29 mouse cellular contexts compared by ENCODE assay signal in the genomic region with DNA sequence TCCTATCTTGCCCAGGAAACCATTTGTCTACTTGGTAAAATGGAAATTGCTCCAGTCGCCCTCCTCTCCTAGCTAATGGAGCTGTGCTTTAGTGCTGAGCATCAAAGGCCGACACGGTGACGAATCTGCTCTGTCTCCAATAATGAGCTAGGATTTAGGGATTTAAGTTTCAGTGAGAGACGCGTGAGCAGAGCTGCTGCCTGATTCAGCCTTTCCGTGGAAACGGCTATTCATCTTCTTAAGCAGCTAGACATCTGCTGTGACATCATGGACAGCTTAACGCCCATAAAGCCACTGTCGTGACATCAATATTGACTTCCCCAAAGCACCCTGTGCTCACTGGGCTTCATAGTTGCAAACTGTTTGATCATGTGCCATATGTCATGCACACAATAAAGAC. TPM values are rescaled to one million over a fixed set of nuclear protein-coding genes. Genes with fewer than 3 reads are reported as not detected.
DNase-seq lines count a peak whose midpoint lies in the region; ATAC-seq lines count a peak whose summit lies in the region.
"Had no signal": no experiment of that assay in that cellular context is flagged by ENCODE, and none has a peak within 500 bp of the region (broad histone marks: within the 10 kb centered on the region; RNA-seq: fewer than 3 reads in every experiment).

No protein-coding gene starts in this region.

- no peaks in the 10 kb centered on the region for H3K9me3 ChIP-seq in midbrain, embryonic 15.5 days
- H3K9me3 ChIP-seq in limb, embryonic 10.5 days (replicated peaks) = no peaks in the 10 kb centered on the region
- H3K9me3 ChIP-seq: embryonic facial prominence, embryonic 12.5 days; heart, embryonic 12.5 days; hindbrain, embryonic 13.5 days had no signal

- no peak overlapping the region for H3K4me2 ChIP-seq in midbrain, embryonic 15.5 days
- H3K4me2 ChIP-seq: embryonic facial prominence, embryonic 12.5 days; heart, embryonic 12.5 days; hindbrain, embryonic 13.5 days had no signal

- no peak overlapping the region for H3K9ac ChIP-seq in midbrain, embryonic 15.5 days
- H3K9ac ChIP-seq: embryonic facial prominence, embryonic 12.5 days; heart, embryonic 12.5 days; hindbrain, embryonic 13.5 days; liver, embryonic 14.5 days had no signal

- H3K27ac ChIP-seq in midbrain, embryonic 15.5 days = no peak overlapping the region
- H3K27ac ChIP-seq in limb, embryonic 10.5 days = no peak overlapping the region
- H3K27ac ChIP-seq: embryonic facial prominence, embryonic 12.5 days; gastrocnemius, adult 2 months; hindbrain, embryonic 13.5 days; kidney, postnatal 0 days; liver, embryonic 14.5 days; macrophage had no signal

- H3K36me3 ChIP-seq in midbrain, embryonic 15.5 days (replicated peaks) = no peaks in the 10 kb centered on the region
- no peaks in the 10 kb centered on the region for H3K36me3 ChIP-seq in limb, embryonic 10.5 days
- H3K36me3 ChIP-seq: embryonic facial prominence, embryonic 12.5 days; heart, embryonic 12.5 days; hindbrain, embryonic 13.5 days had no signal

- 5% methylated on average over 10 of the region's 10 CpGs for WGBS in midbrain, embryonic 15.5 days
- WGBS in limb, embryonic 10.5 days = 20% methylated on average over 10 of the region's 10 CpGs

- no peak overlapping the region for H3K4me3 ChIP-seq in midbrain, embryonic 15.5 days
- H3K4me3 ChIP-seq in limb, embryonic 10.5 days = no peak overlapping the region
- H3K4me3 ChIP-seq: embryonic facial prominence, embryonic 12.5 days; gastrocnemius, adult 2 months; heart, embryonic 12.5 days; hindbrain, embryonic 13.5 days had no signal

- H3K4me1 ChIP-seq in midbrain, embryonic 15.5 days = peaks cover 18% of the 10 kb centered on the region
- H3K4me1 ChIP-seq in limb, embryonic 10.5 days = peaks cover 56% of the 10 kb centered on the region

- peaks cover 6% of the 10 kb centered on the region; the same call in 1 of the 2 replicates for H3K27me3 ChIP-seq in midbrain, embryonic 15.5 days (replicated peaks)
- no peaks in the 10 kb centered on the region for H3K27me3 ChIP-seq in limb, embryonic 10.5 days (ENCODE audit: low read depth, poor library complexity, severe bottlenecking)
- H3K27me3 ChIP-seq: CH12.LX; embryonic facial prominence, embryonic 12.5 days; heart, embryonic 12.5 days had no signal

- peak; percentile 50 for ATAC-seq in frontal cortex, adult (ENCODE audit: low TSS enrichment)
- peak; percentile 37; the same call in 1 of the 2 replicates for ATAC-seq in midbrain, embryonic 15.5 days (replicated peaks)
- ATAC-seq: activated CD4-positive, CD25-positive, alpha-beta regulatory T cell, adult 4 months; intestine, embryonic 16.5 days had no signal

- DNase-seq in embryo, embryonic 10 days (ENCODE audit: low spot score) = peak; percentile 66
- DNase-seq in embryo, embryonic 9.5 days (ENCODE audit: extremely low spot score) = no peak
- no peak for DNase-seq in frontal cortex, adult 2 months (ENCODE audit: extremely low spot score in 1 of 2, low spot score in 1 of 2)
- no peak for DNase-seq in urinary bladder, postnatal 14 days (ENCODE audit: low spot score)
- no peak for DNase-seq in limb, embryonic 10.5 days (ENCODE audit: low spot score)
- DNase-seq: adrenal gland, adult 8-10 months; cerebellum, adult 11-12 months; cerebellum, adult 9-11 months; gastrocnemius, adult 2 months; gastrocnemius, postnatal 36 days; heart, adult 18-20 months; heart, postnatal 4 days; kidney, adult 8-10 months; kidney, postnatal 4 days; layer of hippocampus, postnatal 36 days; liver; lung, adult 2 months; lung, postnatal 10 days had no signal

RNA-seq across cellular contexts. Expression of gene Rasl11b, which starts 14.9 kb away (rescaled TPM):
- 191 and 225 TPM in 2 replicates for polyA plus RNA-seq in frontal cortex, adult 2 months (2012; rRNA removed)
- polyA plus RNA-seq in midbrain, embryonic 15.5 days (2015; fragmentation: Nextera tagmentation; extraction: Ambion mirVana) = 11.4 and 12.9 TPM in 2 replicates
- 40.7 and 91.2 TPM in 2 replicates for polyA plus RNA-seq in limb, embryonic 10.5 days (2016; fragmentation: Nextera tagmentation; extraction: Ambion mirVana)
- polyA plus RNA-seq: macrophage had no signal
